Mouse (Mus musculus) bone marrow, adult 2 months (tissue): ENCODE measurements at regions not wholly inside any gene's neighbourhood (a gene's known extent, or its start where the extent isn't known, plus 50 kb on each side); places are given as distances from the start of the nearest gene placed in this dataset.

Experiments
- CTCF ChIP-seq: fragments of 200-500 bp; IDR thresholded peaks from 2 replicates; pipeline ENCODE4 v1.5.1; 2011; ENCODE audit warnings: low read length, control low read depth; ENCODE audit not compliant: control insufficient read depth, insufficient read depth
- POLR2A ChIP-seq: fragments of 200-500 bp; IDR thresholded peaks from 2 replicates; pipeline ENCODE4 v1.6.1; 2011; ENCODE audit warnings: low read depth, mild to moderate bottlenecking, control low read depth, low read length, borderline replicate concordance; ENCODE audit not compliant: control insufficient read depth

DNA sequence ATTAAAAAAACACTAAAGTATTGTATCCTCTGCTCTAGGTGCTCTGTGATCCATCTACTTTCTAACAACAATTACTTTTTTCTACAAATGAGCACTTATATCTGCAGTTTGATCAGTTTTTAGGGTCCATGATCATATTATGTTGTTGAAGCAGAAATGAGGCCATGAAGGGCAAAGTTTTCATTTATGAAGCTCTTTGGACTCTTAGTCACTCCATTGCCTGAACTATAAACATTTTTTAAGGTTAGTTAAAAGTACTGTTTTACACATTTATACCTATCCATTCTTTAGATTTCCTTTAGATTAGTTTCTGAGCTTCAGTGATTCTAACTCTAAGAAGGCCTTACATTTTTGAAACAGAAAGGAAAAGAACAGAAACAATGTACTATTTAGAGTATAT lies 999.4 kb upstream of the Lcorl start:
- TF ChIP-seq CTCF: no peak
- no peak for TF ChIP-seq POLR2A
